Mouse (Mus musculus): ENCODE data around the gene Wars. TPM values are rescaled to one million over a fixed set of nuclear protein-coding genes. Genes with fewer than 3 reads are reported as not detected.
A peak's percentile ranks its signal among the peaks of the same experiment; 100 is the strongest.

Gene Wars
- total and polyA plus RNA-seq, 2 experiments from 2014 or later, result 43.0 to 80.1 TPM

DNA sequence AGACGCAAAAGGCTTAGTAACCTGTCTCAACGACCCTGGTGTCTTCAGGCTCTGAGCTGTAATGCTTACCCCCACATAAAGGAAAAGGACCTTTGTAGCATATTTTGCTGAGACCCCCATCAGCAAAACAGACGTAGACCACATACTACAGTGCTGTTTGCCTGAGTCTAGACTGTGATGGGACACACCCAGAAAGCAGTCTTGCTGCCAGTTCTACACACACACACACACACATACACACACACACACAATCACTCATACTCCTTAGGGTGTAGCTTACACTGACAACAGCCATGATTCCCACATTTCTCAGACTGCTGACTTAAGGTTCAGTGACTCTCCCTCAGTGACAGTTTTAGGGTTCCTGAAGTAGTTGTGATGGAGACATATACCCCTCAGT, 12.8 kb downstream of the Wars start:
- no peak for TF ChIP-seq EP300 (IDR thresholded peaks at IDR 0.05; ENCODE audit: low read depth)
- H3K4me2 ChIP-seq (ENCODE audit: low read depth, low read length), result no peak overlapping the region
- no peak for DNase-seq (ENCODE audit: low spot score)
- H3K9ac ChIP-seq (replicated peaks; ENCODE audit: low read depth, low read length), result no peak overlapping the region
- H3K27ac ChIP-seq (ENCODE audit: low read depth), result no peak overlapping the region
- H3K4me1 ChIP-seq (ENCODE audit: control insufficient read depth, insufficient read depth), result no peaks in the 10 kb centered on the region
- H3K4me3 ChIP-seq (ENCODE audit: low read depth, low read length), result no peak overlapping the region
- no peaks in the 10 kb centered on the region for H3K27me3 ChIP-seq (ENCODE audit: control insufficient read depth, insufficient read depth, low read length)
- WGBS, result 87% methylated on average over 3 of the region's 3 CpGs
- no peak for ATAC-seq (ENCODE audit: insufficient read depth, low read depth)
- H3K9me3 ChIP-seq (replicated peaks; ENCODE audit: control insufficient read depth, low read length), result no peaks in the 10 kb centered on the region
- peaks cover 63% of the 10 kb centered on the region for H3K36me3 ChIP-seq (replicated peaks; ENCODE audit: control insufficient read depth, insufficient read depth, low read length)

DNA sequence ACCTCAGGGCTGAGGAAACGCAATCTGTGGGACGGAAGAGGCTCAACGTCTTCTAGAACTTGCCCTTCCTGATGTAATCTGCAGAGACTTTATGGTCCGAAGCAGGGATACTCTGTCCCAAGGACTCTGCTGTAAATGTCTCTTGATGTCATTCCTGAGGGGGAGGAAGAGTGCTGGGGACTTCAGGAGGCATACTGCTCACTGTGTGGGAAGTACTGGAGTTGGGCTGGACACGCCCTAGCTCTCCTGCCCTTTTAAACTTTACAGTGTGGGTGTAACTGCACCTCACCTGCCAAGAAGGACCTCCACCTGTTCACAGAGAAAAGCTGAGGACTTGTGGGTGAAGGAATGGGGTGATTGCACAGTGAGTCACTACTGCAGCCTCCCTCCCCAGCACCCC, 13.4 kb downstream of the Wars start:
- Histone ChIP-seq H3K27ac (ENCODE audit: low read depth) (no peak overlapping the region), H3K9ac (replicated peaks; ENCODE audit: low read depth, low read length) (no peak overlapping the region), H3K4me3 (ENCODE audit: low read depth, low read length) (no peak overlapping the region), H3K36me3 (replicated peaks; ENCODE audit: control insufficient read depth, insufficient read depth, low read length) (peaks cover 61% of the 10 kb centered on the region), H3K9me3 (replicated peaks; ENCODE audit: control insufficient read depth, low read length) (no peaks in the 10 kb centered on the region), H3K27me3 (ENCODE audit: control insufficient read depth, insufficient read depth, low read length) (no peaks in the 10 kb centered on the region), H3K4me2 (ENCODE audit: low read depth, low read length) (no peak overlapping the region), H3K4me1 (ENCODE audit: control insufficient read depth, insufficient read depth) (no peaks in the 10 kb centered on the region)
- TF ChIP-seq CTCF (IDR thresholded peaks at IDR 0.05; ENCODE audit: low read depth), result no peak
- TF ChIP-seq EP300 (IDR thresholded peaks at IDR 0.05; ENCODE audit: low read depth), result no peak
- ATAC-seq (ENCODE audit: insufficient read depth, low read depth) (no peak), DNase-seq (ENCODE audit: low spot score) (no peak)
- 90% methylated on average over 5 of the region's 5 CpGs for WGBS

DNA sequence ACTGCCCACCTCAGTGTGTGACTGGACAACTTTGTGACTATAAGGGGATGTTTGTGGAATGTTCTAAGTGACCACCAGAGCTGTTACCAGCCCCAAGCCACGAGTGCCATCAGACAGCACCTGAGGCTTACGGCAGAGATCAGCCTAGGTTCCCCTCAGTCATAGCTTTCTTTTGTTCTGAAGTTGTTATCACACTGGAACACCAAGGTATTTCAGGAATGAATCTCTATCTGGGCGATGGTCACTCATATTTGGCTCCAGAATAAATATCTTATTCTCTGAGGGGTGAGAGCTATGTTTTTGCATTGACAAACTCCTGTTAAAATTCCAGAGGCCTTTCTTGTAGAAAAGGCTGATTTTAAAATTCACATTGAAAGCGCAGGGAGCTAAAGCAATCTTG, 14.8 kb downstream of the Wars start:
- Histone ChIP-seq H3K27ac (ENCODE audit: low read depth) (no peak overlapping the region), H3K36me3 (replicated peaks; ENCODE audit: control insufficient read depth, insufficient read depth, low read length) (peaks cover 63% of the 10 kb centered on the region), H3K9me3 (replicated peaks; ENCODE audit: control insufficient read depth, low read length) (no peaks in the 10 kb centered on the region), H3K4me1 (ENCODE audit: control insufficient read depth, insufficient read depth) (no peaks in the 10 kb centered on the region), H3K27me3 (ENCODE audit: control insufficient read depth, insufficient read depth, low read length) (no peaks in the 10 kb centered on the region), H3K9ac (replicated peaks; ENCODE audit: low read depth, low read length) (no peak overlapping the region), H3K4me2 (ENCODE audit: low read depth, low read length) (no peak overlapping the region), H3K4me3 (ENCODE audit: low read depth, low read length) (no peak overlapping the region)
- ATAC-seq (ENCODE audit: insufficient read depth, low read depth) (no peak), DNase-seq (ENCODE audit: low spot score) (no peak)
- WGBS, result 66% methylated on average over 4 of the region's 4 CpGs
- TF ChIP-seq CTCF (IDR thresholded peaks at IDR 0.05; ENCODE audit: low read depth) (no peak), EP300 (IDR thresholded peaks at IDR 0.05; ENCODE audit: low read depth) (no peak)

DNA sequence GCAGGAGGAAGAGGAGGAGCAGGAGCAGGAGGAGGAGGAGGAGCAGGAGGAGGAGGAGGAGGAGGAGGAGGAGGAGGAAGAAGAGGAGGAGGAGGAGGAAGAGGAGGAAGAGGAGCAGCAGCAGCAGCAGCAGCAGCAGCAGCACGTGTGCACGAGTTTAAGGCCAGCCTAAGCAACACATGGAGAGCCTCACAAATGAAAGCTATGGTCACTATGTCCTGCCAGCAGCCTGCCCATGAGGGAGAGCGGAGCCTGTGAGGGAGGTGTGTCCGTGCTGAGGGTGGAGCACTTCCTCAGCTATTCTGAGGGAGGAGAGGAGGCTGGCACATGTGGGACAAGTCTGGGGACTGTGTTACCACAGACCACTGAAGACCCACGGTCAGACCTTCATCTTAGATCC, 20.9 kb downstream of the Wars start:
- Histone ChIP-seq H3K9ac (replicated peaks; ENCODE audit: low read depth, low read length) (no peak overlapping the region), H3K9me3 (replicated peaks; ENCODE audit: control insufficient read depth, low read length) (no peaks in the 10 kb centered on the region), H3K4me3 (ENCODE audit: low read depth, low read length) (no peak overlapping the region), H3K27ac (ENCODE audit: low read depth) (no peak overlapping the region), H3K4me2 (ENCODE audit: low read depth, low read length) (no peak overlapping the region), H3K27me3 (ENCODE audit: control insufficient read depth, insufficient read depth, low read length) (no peaks in the 10 kb centered on the region), H3K36me3 (replicated peaks; ENCODE audit: control insufficient read depth, insufficient read depth, low read length) (peaks cover 71% of the 10 kb centered on the region), H3K4me1 (ENCODE audit: control insufficient read depth, insufficient read depth) (no peaks in the 10 kb centered on the region)
- 60% methylated on average over 5 of the region's 5 CpGs for WGBS
- DNase-seq (ENCODE audit: low spot score), result no peak
- no peak for ATAC-seq (ENCODE audit: insufficient read depth, low read depth)
- TF ChIP-seq EP300 (IDR thresholded peaks at IDR 0.05; ENCODE audit: low read depth) (no peak), CTCF (IDR thresholded peaks at IDR 0.05; ENCODE audit: low read depth) (no peak)

DNA sequence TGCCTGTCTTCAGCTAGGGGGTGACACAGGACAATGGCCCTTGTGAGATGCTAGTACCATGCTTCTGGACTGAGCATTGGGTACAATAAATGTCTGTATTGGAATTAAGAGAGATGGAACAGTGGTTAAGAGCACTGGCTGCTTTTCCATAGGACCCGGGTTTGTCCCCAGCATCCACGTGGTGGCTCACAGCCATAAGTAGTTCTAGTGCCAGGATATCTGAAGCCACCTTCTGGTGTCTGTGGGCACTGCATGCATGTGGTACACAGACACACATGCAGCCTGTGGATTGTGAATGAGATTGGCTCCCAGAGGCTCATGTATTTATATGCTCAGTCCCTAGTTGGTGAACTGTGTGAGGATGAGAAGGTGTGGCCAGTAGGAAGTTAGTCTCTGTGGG, 24.4 kb downstream of the Wars start:
- WGBS, result 83% methylated on average over 2 of the region's 2 CpGs
- Histone ChIP-seq H3K4me1 (ENCODE audit: control insufficient read depth, insufficient read depth) (no peaks in the 10 kb centered on the region), H3K27me3 (ENCODE audit: control insufficient read depth, insufficient read depth, low read length) (no peaks in the 10 kb centered on the region), H3K9me3 (replicated peaks; ENCODE audit: control insufficient read depth, low read length) (no peaks in the 10 kb centered on the region), H3K4me3 (ENCODE audit: low read depth, low read length) (no peak overlapping the region), H3K4me2 (ENCODE audit: low read depth, low read length) (no peak overlapping the region), H3K9ac (replicated peaks; ENCODE audit: low read depth, low read length) (no peak overlapping the region), H3K27ac (ENCODE audit: low read depth) (no peak overlapping the region), H3K36me3 (replicated peaks; ENCODE audit: control insufficient read depth, insufficient read depth, low read length) (peaks cover 78% of the 10 kb centered on the region)
- TF ChIP-seq CTCF (IDR thresholded peaks at IDR 0.05; ENCODE audit: low read depth), result peak; percentile 30
- TF ChIP-seq EP300 (IDR thresholded peaks at IDR 0.05; ENCODE audit: low read depth), result no peak
- ATAC-seq (ENCODE audit: insufficient read depth, low read depth) (no peak), DNase-seq (ENCODE audit: low spot score) (no peak)

DNA sequence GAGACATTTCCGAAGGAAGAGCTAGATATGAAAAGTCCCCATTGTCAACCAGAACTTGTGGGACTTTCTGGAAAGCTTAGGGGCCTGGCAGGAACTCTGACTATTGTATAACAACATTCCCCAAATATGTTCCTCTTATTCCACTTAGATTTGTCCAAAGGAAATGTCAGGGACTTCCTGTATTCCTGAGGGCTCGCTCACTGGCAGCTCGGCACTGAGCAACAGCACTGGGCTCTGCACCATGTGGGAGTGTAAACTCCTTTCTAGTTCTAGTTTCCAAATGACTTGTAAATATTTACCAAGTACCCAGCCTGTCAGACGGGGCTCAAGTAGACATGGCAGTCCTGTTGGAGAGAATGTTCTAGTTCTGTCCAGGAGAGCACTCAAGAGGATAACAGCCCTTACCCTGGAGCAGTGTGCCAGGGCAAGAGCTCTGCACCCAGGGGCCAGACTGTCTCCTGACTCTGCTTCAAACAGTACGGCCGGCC, 28.9 kb downstream of the Wars start:
- peak overlapping the region; percentile 74 for H3K27ac ChIP-seq (ENCODE audit: low read depth)
- WGBS, result 69% methylated on average over 6 of the region's 6 CpGs
- ATAC-seq (ENCODE audit: insufficient read depth, low read depth), result peak; percentile 68
- H3K4me1 ChIP-seq (ENCODE audit: control insufficient read depth, insufficient read depth), result no peaks in the 10 kb centered on the region
- no peak overlapping the region for H3K4me3 ChIP-seq (ENCODE audit: low read depth, low read length)
- TF ChIP-seq EP300 (IDR thresholded peaks at IDR 0.05; ENCODE audit: low read depth) (no peak), CTCF (IDR thresholded peaks at IDR 0.05; ENCODE audit: low read depth) (no peak)
- H3K9me3 ChIP-seq (replicated peaks; ENCODE audit: control insufficient read depth, low read length), result no peaks in the 10 kb centered on the region
- H3K9ac ChIP-seq (replicated peaks; ENCODE audit: low read depth, low read length), result no peak overlapping the region
- H3K27me3 ChIP-seq (ENCODE audit: control insufficient read depth, insufficient read depth, low read length), result no peaks in the 10 kb centered on the region
- peak; percentile 17 for DNase-seq (ENCODE audit: low spot score)
- peaks cover 86% of the 10 kb centered on the region for H3K36me3 ChIP-seq (replicated peaks; ENCODE audit: control insufficient read depth, insufficient read depth, low read length)
- no peak overlapping the region for H3K4me2 ChIP-seq (ENCODE audit: low read depth, low read length)
